Mouse (Mus musculus): Measurements from ENCODE around the gene Irgm2. TPM values are rescaled to one million over a fixed set of nuclear protein-coding genes. Genes with fewer than 3 reads are reported as not detected.

Gene Irgm2
- polyA plus RNA-seq, 1 experiment from 2014 or later = 6.8 TPM

GRCm38 (mm10) chr11:58261826-58262225, 62.4 kb downstream of the Irgm2 start:
- 65% methylated on average over 4 of the region's 4 CpGs for WGBS (ENCODE audit: insufficient replicate concordance)
- no peak overlapping the region for H3K27ac ChIP-seq (ENCODE audit: low read length)
- no peak overlapping the region for H3K4me3 ChIP-seq (ENCODE audit: low read depth, low read length)
- H3K4me1 ChIP-seq (ENCODE audit: control insufficient read depth, low read depth, low read length) = no peaks in the 10 kb centered on the region
- H3K4me2 ChIP-seq (ENCODE audit: low read depth, low read length) = no peak overlapping the region
- no peaks in the 10 kb centered on the region for H3K36me3 ChIP-seq (ENCODE audit: control insufficient read depth, insufficient read depth)
- H3K27me3 ChIP-seq (ENCODE audit: control insufficient read depth, insufficient read depth, low read depth, low read length) = no peaks in the 10 kb centered on the region
- no peak for ATAC-seq (ENCODE audit: low read depth)
- no peaks in the 10 kb centered on the region for H3K9me3 ChIP-seq (replicated peaks; ENCODE audit: control insufficient read depth, low read length)
- H3K9ac ChIP-seq (ENCODE audit: low read depth, low read length) = no peak overlapping the region

GRCm38 (mm10) chr11:58262336-58262735, 62.9 kb downstream of the Irgm2 start:
- Histone ChIP-seq H3K9ac (ENCODE audit: low read depth, low read length) (no peak overlapping the region), H3K9me3 (replicated peaks; ENCODE audit: control insufficient read depth, low read length) (no peaks in the 10 kb centered on the region), H3K4me3 (ENCODE audit: low read depth, low read length) (no peak overlapping the region), H3K36me3 (ENCODE audit: control insufficient read depth, insufficient read depth) (no peaks in the 10 kb centered on the region), H3K4me1 (ENCODE audit: control insufficient read depth, low read depth, low read length) (no peaks in the 10 kb centered on the region), H3K27ac (ENCODE audit: low read length) (no peak overlapping the region), H3K4me2 (ENCODE audit: low read depth, low read length) (no peak overlapping the region), H3K27me3 (ENCODE audit: control insufficient read depth, insufficient read depth, low read depth, low read length) (no peaks in the 10 kb centered on the region)
- 67% methylated on average over 3 of the region's 3 CpGs for WGBS (ENCODE audit: insufficient replicate concordance)
- no peak for ATAC-seq (ENCODE audit: low read depth)

DNA sequence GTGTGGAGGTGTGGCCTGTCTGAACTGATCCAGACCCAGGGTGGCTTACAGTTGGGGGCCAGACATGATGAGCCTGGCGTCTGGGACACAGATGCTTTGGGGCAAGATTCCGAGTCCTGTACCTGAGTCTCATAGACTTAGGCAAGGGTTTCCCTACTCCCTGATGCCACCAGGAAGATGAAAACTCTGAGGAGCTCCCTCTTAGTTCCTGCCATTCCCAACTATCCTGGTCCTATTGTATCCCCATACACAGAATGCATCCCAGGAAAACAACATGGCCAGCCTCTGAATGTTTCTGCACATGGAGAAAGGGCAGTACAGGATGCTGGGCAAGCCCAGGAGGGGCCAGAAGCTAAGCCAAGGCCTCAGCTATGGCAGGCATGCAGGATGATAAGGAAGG, 64.1 kb downstream of the Irgm2 start:
- H3K36me3 ChIP-seq (ENCODE audit: control insufficient read depth, insufficient read depth) = no peaks in the 10 kb centered on the region
- ATAC-seq (ENCODE audit: low read depth) = no peak
- no peaks in the 10 kb centered on the region for H3K27me3 ChIP-seq (ENCODE audit: control insufficient read depth, insufficient read depth, low read depth, low read length)
- no peak overlapping the region for H3K4me2 ChIP-seq (ENCODE audit: low read depth, low read length)
- no peak overlapping the region for H3K4me3 ChIP-seq (ENCODE audit: low read depth, low read length)
- WGBS (ENCODE audit: insufficient replicate concordance) = 51% methylated on average over 2 of the region's 2 CpGs
- H3K9me3 ChIP-seq (replicated peaks; ENCODE audit: control insufficient read depth, low read length) = no peaks in the 10 kb centered on the region
- no peaks in the 10 kb centered on the region; the same call in 1 of the 2 replicates for H3K4me1 ChIP-seq (ENCODE audit: control insufficient read depth, low read depth, low read length)
- no peak overlapping the region for H3K27ac ChIP-seq (ENCODE audit: low read length)
- no peak overlapping the region for H3K9ac ChIP-seq (ENCODE audit: low read depth, low read length)

- ATAC-seq (ENCODE audit: low read depth) = no peak
- H3K4me2 ChIP-seq (ENCODE audit: low read depth, low read length) = no peak overlapping the region
- no peaks in the 10 kb centered on the region; the same call in 1 of the 2 replicates for H3K4me1 ChIP-seq (ENCODE audit: control insufficient read depth, low read depth, low read length)
- H3K4me3 ChIP-seq (ENCODE audit: low read depth, low read length) = no peak overlapping the region
- H3K36me3 ChIP-seq (ENCODE audit: control insufficient read depth, insufficient read depth) = no peaks in the 10 kb centered on the region
- no peak overlapping the region for H3K9ac ChIP-seq (ENCODE audit: low read depth, low read length)
- no peaks in the 10 kb centered on the region for H3K27me3 ChIP-seq (ENCODE audit: control insufficient read depth, insufficient read depth, low read depth, low read length)
- 72% methylated on average over 9 of the region's 9 CpGs for WGBS (ENCODE audit: insufficient replicate concordance)
- H3K9me3 ChIP-seq (replicated peaks; ENCODE audit: control insufficient read depth, low read length) = no peaks in the 10 kb centered on the region
- no peak overlapping the region for H3K27ac ChIP-seq (ENCODE audit: low read length)
Observed at GRCm38 (mm10) chr11:58264546-58264945, 65.1 kb downstream of the Irgm2 start.

GRCm38 (mm10) chr11:58268285-58268684, 68.9 kb downstream of the Irgm2 start:
- Histone ChIP-seq H3K4me1 (ENCODE audit: control insufficient read depth, low read depth, low read length) (no peaks in the 10 kb centered on the region; the same call in 1 of the 2 replicates), H3K27ac (ENCODE audit: low read length) (no peak overlapping the region), H3K9ac (ENCODE audit: low read depth, low read length) (no peak overlapping the region), H3K36me3 (ENCODE audit: control insufficient read depth, insufficient read depth) (no peaks in the 10 kb centered on the region), H3K27me3 (ENCODE audit: control insufficient read depth, insufficient read depth, low read depth, low read length) (no peaks in the 10 kb centered on the region), H3K4me3 (ENCODE audit: low read depth, low read length) (no peak overlapping the region), H3K4me2 (ENCODE audit: low read depth, low read length) (no peak overlapping the region), H3K9me3 (replicated peaks; ENCODE audit: control insufficient read depth, low read length) (no peaks in the 10 kb centered on the region)
- peak; percentile 61; the same call in 1 of the 2 replicates for ATAC-seq (ENCODE audit: low read depth)
- 69% methylated on average over 3 of the region's 3 CpGs for WGBS (ENCODE audit: insufficient replicate concordance)

Other genes starting within 250 kb of the Irgm2 start
- 14.2 and 14.9 TPM in 2 replicates for gene Larp1, start 190.6 kb upstream of the Irgm2 start, polyA plus RNA-seq (2015; fragmentation: Nextera tagmentation; extraction: Ambion mirVana)
- gene Gm12248, start 106.5 kb upstream of the Irgm2 start, polyA plus RNA-seq (2015; fragmentation: Nextera tagmentation; extraction: Ambion mirVana) = not detected in 2 replicates
- 30.1 and 30.2 TPM in 2 replicates for gene Cnot8, start 95.5 kb upstream of the Irgm2 start, polyA plus RNA-seq (2015; fragmentation: Nextera tagmentation; extraction: Ambion mirVana)
- gene Gemin5, start 31.1 kb upstream of the Irgm2 start, polyA plus RNA-seq (2015; fragmentation: Nextera tagmentation; extraction: Ambion mirVana) = 7.2 and 7.4 TPM in 2 replicates
- 74.9 and 83.3 TPM in 2 replicates for gene Mrpl22, start 28.0 kb upstream of the Irgm2 start, polyA plus RNA-seq (2015; fragmentation: Nextera tagmentation; extraction: Ambion mirVana)
- gene Igtp, start 62 bp upstream of the Irgm2 start, polyA plus RNA-seq (2015; fragmentation: Nextera tagmentation; extraction: Ambion mirVana) = 7.7 and 9.6 TPM in 2 replicates
- gene 4930438A08Rik, start 75.2 kb downstream of the Irgm2 start, polyA plus RNA-seq (2015; fragmentation: Nextera tagmentation; extraction: Ambion mirVana) = 2.5 and 3.2 TPM in 2 replicates
- gene Zfp692, start 107.5 kb downstream of the Irgm2 start, polyA plus RNA-seq (2015; fragmentation: Nextera tagmentation; extraction: Ambion mirVana) = 9.8 and 10.1 TPM in 2 replicates
- 33.8 and 36.6 TPM in 2 replicates for gene Zfp672, start 130.7 kb downstream of the Irgm2 start, polyA plus RNA-seq (2015; fragmentation: Nextera tagmentation; extraction: Ambion mirVana)
- 16.8 and 17.0 TPM in 2 replicates for gene Sh3bp5l, start 131.1 kb downstream of the Irgm2 start, polyA plus RNA-seq (2015; fragmentation: Nextera tagmentation; extraction: Ambion mirVana)
- gene Lypd8, start 179.4 kb downstream of the Irgm2 start, polyA plus RNA-seq (2015; fragmentation: Nextera tagmentation; extraction: Ambion mirVana) = 0.16 and 12.0 TPM in 2 replicates
- not detected in 2 replicates for gene 1810065E05Rik, start 221.5 kb downstream of the Irgm2 start, polyA plus RNA-seq (2015; fragmentation: Nextera tagmentation; extraction: Ambion mirVana)
- not detected in 2 replicates for gene Gm12253, start 232.9 kb downstream of the Irgm2 start, polyA plus RNA-seq (2015; fragmentation: Nextera tagmentation; extraction: Ambion mirVana)

Data from liver, embryonic 16.5 days (tissue).